Mouse (Mus musculus) ovary, postnatal 14 days (tissue): Measurements from ENCODE around the gene Syn3.

Experiments used
- DNase-seq: peaks from one replicate; pipeline ENCODE4 v3.0.0; 2022; ENCODE audit warnings: low spot score

The Syn3 gene

DNA sequence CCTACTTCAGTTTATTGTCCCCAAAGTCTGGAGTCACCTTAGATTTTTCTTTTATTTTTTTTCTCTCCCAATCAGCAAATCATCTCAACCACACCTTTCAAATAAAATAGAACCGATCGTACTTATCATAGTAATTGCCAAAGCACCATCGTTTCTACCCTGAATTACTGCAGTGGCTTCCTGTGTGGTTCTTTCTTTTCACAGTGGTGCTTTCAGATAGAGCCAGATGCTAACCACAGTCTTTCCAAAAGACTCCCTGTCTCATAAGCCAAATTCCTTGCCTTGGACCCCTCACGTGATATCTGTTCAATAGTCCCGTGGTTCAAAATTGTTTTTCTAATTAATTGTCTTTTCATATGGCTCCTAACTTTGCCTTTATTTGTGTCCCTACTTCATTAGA, 221.4 kb downstream of the Syn3 start:
- DNase-seq: no peak

DNA sequence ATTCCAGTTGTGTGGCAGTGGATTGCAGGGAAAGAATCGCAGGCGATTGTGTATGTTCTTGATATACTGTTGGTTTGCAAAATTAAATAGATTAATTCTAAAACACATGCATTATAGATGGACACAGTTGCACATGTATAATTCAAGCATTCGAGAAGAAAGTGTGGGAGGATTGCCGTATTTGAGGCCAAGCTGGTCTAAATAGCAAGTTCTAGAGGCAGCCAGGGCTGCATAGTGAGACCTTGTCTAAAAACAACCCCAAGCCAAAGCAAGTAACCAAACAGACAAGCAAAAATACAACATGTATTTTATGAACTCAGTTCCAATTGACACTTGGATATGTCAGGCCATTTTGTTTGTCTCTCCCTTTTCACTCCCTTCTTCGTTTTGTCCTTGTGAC, 223.1 kb downstream of the Syn3 start:
- no peak for DNase-seq

DNA sequence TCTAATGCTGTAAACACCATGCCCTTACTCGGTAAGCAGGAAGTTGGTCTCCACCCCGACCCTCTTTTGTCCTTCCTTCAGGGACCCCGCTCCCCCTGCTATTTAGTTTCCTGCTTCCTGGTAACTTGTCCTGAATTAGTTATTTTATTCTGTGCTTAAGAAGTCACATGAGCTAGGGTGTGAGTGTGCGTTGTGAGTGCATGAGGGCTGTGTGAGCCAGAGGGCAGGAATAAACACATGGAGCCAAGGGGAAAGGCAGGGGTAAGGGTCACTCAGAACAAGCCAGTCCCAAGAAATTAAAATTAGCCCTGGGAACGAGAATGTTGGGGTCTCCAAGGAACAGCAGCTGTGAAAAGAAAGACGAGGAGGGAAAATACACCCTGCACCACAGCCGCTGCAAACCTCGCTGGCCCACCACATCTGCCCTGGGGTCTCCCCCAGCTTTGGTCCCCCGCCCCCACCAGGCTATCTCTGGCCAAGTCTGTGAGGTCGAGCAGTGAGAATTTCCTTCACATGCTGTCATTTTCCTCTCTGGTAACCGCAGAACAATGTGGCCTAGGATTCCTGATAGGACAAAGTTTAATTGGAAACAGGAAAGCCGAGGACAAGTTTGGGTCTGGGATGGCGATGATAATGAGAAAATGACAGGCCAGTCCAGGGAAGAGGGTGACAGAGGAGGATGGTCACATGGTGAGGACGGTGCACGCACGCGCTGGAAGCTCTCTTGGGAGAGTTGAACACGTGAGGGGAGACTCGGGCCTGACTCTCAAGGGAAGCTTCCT, 225.1 kb downstream of the Syn3 start:
- DNase-seq: no peak

DNA sequence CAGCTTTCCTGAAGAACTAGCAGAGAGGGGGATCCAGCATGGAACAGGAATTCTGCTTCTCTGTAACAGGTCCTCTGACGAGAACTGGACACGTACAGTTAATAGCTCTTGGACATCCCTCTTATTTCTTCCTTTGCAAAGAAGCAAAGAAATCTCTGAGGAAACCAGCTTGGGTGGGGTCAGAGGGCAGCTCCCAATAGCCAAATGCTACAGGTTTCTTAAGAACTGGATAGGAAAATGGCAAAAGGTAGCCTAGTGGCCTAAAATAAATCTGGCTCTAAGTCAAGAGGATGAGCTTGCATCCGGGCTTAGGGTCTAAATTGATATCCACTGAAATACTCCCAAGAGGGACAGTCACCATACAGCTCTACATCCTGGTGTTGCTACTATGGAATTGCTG, 225.9 kb downstream of the Syn3 start:
- DNase-seq: no peak

DNA sequence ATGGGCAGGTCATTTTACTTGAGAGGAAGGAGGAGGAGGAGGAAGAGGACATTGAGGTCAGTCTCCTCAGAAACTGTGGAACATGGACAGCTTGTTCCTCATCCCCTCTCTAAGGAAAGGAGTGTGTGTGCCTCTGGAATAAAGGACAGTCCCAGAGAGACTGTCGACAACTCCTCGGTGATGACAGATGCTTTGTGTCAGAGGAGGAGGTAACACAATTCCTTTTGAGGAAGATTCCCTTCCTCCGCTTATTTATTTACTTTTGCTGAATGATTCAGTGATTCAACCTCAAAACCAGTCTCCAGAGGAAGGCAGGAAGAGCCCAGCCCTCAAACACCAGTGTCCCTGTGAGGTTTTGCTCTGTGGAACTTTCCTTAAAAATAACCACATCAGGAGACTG, 228.4 kb downstream of the Syn3 start:
- no peak for DNase-seq

DNA sequence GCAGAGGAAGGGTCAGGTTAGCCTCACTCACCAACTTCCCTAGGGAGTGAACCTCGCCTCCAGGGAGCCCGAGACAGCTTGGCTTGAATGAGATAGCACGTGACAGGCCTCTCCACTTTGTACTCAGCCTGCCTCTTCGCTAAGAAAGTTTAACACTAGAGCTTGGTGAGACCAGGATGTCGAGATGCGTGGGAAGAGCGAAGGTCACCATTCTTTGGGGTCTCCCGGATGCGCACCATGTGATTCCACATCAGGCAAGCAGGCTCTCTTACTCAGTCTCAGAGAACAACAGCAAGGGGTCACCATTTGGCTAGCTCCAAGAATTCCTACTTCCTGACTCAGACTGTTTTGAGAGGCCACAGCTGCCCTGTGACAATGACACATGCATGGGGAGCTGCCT, 234.1 kb downstream of the Syn3 start:
- no peak for DNase-seq

DNA sequence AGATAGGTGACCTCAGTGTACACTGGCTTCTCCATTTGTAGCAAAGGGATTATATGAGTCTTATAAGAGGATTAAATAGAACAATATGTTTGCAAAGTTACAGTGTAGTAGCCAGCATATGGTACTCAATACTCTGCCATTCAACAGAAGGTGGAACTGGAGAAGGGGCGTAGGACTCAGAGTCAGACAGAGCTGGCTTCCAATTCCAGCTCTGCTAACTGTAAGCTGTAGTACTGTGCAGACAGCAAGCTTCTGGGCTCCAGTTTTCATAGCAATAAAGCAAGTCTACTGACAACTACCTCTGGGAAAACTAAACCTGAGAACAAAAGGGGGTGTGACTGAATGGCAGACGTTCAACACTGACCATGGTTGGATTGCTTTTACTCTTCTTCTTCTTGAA, 237.0 kb downstream of the Syn3 start:
- no peak for DNase-seq

DNA sequence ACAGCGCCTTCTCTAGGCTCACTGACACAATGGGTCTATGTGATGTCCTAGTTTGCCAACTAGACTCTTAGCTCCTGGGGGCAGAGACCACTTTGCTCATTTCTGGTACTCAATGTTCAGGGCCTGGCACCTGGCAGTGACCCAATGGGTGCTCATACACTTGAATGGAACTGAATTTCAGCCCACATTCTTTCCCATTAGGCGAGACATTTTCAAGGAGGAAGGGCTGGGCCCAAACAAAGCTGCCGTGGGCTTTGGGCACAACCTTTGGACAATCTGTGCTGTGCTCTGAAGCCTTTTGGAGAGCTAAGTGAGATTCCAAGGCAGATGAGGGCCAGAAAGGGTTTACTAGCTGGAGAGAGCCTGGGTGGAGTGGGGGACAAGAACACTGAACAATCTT, 239.7 kb downstream of the Syn3 start:
- no peak for DNase-seq

DNA sequence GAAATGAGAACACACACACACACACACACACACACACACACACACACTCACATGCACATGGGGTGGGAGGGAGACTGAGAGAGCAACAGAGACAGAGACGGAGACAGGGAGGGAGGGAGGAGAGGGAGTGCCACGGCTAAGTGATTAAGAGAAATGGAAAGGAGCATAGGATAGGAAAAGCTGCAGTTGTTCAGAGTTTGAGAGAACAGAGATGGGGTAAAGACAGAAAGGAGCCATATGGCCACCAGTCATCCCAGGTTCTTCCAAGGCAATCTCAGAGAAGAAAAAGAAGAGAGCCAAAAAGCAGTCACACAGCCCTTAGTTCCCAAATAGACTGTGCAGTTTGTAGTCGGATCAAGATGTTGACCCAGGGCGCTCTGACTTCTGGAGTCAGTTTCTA, 240.7 kb downstream of the Syn3 start:
- DNase-seq: no peak

DNA sequence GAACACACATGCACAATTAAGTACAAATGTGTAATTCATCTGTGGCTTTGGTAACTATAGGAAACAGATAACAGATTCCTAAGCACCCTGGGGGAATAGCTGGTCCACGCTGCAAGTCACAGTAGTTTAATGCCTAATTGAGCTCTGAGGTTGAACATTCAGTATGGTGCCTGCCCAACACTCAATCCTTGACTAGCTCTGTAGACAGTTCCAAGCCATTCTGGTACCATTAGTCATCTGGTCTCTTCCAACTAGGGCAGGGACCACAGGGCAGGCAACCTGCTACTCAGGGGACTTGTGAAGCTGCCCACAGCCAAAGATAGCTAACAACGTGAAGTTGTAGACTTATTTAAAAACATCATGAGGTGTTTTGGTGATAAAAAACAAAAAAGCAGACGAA, 241.7 kb downstream of the Syn3 start:
- no peak for DNase-seq

DNA sequence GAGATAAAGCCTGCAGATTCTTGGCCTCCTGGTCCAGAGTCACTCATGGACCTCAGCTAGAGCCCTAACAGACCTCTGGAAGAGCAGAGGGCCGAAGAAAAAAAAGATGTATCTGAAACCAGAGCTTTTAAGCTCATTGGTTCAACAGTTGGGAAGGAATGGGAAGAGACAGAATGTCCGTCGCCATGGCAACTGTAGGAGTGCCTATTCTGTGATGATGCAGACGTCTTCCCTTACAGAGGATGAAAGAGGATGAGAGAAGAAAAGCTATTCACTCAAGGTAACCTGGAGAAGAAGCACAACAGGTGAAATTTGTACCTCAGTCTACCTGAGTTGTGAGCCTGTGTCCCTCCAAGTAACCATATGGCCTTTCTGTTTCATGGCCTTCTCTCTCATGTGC, 242.5 kb downstream of the Syn3 start:
- no peak for DNase-seq

DNA sequence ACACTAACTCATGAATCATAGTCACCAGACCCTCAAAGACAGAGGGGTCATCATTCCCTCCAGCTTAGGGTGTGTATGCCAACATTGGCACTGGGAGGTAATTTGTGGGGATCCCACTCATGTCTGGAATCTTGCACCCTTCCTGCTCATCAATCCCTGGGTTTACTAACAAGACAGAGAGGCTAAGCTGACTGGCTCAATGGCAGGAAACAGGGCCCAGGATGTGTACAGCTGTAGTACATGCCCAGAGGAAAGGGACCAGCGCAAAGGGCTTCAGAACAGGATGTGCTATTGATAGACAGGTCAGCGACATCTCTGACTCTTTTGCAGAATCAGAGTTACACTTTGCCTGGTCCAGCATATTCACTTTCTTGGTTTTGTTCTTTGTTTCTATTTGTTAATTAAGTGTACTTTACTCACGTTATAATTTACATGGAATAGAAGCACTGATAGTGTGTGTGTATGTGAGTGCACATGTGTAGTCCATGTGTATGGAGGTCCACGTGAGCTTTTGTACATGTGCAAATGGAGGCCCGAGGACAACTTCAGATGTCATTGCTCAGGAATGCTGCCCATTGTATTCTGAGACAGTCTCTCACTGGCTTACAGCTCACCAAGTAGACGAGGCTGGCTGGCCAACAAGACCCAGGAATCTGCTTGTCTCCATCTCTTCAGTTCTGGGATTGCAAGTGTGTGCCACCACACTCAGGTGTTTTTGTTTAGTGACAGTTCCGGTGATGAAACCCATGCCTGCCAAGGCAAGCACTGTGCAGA, 248.4 kb downstream of the Syn3 start:
- DNase-seq: no peak

DNA sequence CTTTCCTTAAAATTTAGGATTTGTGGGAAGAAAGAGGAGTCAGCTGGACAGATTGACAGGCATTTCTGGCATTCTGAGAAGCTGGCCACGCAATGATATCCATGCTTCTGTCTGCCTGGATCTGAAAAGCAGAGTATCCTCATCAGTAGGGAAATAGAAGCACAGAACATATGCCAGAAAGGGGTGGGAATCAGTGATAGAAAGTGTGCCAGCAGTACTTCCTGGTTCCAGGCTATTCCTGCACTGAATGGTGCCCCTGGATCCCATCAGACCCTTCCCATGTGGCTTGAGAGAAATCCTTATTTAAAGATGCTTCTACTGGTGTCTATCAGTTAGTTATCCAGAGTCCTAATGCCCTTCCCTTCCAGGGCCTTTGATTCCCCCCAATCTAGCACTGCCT, 249.4 kb downstream of the Syn3 start:
- no peak for DNase-seq

DNA sequence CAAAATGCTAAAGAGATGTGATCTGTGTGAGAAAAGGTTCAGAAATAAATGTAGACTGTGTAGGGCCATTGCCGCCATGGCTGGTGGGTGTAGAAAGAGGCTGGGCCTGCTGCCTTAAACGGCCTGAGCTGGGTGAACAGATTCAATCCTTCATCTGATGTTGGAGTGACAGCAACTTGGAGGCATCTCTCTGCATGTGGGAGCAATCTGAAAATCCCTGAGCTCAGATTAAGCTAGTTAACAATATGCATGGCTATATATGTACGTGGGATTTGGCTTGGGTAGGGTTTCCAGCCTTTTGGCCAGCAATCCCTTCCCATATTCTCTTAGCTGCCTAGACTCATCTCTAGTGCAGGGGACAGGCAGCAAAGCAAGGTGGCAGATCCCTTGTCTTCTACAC, 249.9 kb downstream of the Syn3 start:
- no peak for DNase-seq

DNA sequence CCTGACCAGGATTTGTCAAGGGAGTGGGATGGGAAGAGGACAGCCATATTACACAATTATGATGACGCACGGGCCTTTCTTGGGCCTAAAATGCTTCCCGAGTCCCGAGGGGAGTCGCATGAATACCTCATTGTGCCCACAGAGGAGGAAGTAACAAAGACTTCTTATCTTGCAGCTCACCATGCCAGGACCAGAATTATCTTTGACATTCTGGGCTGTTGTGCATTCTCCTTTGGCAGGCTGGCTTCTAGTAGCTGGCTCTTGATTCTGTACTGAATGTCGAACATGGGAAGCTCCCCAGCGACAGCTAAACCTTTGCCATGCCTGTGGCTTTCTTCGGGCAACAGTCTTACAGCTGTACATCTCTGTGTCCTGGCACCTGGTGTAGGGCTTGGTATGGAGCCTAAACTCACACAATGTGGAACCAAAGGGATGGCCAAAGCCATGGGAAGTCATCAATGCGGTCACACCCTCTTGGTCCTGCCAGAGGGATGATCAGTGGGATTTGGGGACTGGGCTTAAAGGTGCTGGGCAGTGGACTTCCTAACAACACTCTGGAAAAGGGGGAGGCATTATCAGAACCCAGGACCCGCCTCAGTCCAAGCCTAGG, 250.5 kb downstream of the Syn3 start:
- no peak for DNase-seq

DNA sequence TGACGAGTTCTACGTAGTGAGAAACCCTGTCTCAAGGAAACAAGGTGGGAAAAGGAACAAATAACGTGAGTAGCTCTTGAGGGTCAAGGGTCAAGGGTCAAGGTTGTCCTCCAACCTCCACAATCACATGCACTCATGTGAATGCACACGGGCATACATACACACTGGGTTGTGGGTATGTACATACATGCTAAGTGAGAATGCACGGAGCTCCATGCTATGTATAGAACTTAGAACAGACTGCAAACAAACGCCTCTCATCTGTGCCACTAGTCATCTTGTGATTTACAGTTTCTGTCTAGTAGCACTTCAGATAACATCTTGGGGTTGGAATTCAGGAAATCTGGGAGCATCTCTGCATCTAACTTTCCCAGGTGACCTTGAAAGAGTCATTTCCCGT, 253.3 kb downstream of the Syn3 start:
- no peak for DNase-seq

DNA sequence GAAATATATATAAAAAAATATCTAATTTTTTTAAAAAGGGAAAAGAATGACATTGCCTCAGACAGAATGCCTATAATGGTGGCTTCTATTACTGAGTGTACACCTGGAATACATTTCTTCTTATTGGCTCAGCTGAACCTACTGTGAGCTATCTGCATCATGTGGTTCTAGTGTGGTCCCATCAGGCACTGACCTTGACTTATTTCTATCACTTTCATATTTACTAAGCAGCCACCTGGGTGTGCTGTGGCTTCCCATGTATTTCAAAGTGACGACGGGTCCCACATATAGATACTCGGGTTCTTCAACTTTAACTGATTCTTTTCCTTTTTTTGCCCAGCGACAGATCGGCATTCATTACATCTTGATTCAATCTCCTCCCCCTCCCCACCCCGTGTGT, 255.2 kb downstream of the Syn3 start:
- DNase-seq: no peak

DNA sequence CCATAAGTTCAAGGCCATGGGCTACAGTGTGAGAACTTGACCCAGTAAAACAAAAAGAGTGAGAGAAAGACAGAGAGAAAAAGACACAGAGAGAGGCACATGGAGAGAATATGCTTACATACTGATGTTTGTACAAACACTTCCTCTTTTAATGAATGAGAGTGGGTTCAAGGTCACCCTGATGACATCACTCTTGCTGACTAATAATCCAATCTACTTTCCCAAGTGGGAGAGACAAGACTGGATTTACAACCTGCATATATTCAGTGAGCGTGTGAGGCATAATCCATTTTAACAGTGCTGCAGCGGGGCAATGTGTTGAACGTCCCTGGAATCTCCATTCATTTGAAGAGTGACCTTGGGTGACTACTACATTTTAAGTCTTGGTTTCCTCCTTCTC, 256.0 kb downstream of the Syn3 start:
- no peak for DNase-seq

DNA sequence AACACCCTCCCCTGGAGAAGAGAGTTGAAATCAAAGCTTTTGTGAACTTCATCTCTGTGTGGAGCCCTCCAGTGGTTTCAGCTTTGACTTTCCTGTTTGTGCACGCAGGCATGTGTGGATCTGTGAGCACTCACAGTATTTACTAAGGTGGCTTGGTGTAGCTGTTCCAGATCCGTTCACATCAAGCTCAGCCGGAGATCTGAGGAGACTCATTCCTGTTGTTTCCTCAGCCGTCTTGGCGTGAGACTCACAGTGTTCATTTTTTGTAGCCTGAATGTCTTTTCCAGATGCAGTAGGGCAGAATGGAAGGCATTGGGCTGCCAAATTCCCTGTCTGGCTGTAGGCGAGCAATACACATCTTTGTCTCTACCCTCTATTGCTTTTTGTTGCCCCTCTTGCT, 268.7 kb downstream of the Syn3 start:
- DNase-seq: no peak

DNA sequence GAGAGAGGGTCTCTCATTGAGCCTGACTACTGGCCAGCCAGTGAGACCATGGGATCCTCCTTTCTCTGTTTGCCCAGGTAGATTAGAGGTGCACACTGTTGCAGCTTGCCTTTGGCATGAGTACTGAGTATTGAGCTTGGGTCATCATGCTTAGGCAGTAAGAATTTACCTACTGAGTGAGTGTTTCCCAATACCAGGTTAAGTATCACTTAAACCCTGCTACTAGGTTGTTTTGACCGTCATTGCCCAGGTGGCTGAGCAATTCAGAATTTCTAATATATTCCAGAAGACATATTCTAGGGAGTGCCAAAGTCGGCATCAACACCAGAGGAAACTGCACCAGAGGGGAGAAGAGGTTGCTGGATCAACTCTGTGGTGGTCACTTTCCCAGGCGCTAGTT, 273.2 kb downstream of the Syn3 start:
- DNase-seq: no peak

DNA sequence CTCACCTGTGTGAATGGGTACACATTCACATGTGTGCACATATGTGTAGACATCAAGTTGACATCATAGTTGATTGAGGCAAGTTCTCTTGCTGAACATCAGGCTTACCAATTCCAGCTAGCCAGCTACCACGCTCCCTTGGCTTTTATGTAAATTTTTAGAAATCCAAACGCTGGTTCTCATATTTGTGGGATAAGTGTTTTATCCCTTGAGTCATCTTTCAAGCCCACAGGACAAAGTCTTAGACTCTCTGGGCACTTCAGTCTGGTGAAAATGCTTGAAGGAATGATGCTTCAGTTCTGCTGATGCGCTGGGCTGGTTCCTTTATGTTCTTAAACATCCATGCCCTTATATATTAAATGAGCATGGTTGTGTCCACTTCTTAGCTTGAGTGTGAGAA, 279.7 kb downstream of the Syn3 start:
- no peak for DNase-seq

DNA sequence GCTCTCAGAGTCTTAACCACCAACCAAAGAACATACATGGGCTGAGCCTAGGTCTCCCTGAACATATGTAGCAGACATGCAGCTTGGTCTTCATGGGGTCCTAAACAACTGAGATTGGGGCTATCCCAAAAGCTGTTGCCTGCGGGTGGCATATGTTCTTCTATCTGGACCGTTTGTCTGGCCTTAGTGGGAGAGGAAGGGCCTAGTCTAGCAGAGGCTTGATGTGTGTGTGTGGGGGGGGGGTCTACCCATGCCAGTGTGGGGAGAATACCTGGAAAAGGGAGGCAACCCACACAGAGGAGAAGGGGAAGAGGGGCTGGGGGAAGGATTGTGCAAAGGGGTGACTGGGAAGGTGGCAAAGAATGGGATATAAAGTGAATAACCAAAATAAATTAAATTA, 281.9 kb downstream of the Syn3 start:
- DNase-seq: no peak

DNA sequence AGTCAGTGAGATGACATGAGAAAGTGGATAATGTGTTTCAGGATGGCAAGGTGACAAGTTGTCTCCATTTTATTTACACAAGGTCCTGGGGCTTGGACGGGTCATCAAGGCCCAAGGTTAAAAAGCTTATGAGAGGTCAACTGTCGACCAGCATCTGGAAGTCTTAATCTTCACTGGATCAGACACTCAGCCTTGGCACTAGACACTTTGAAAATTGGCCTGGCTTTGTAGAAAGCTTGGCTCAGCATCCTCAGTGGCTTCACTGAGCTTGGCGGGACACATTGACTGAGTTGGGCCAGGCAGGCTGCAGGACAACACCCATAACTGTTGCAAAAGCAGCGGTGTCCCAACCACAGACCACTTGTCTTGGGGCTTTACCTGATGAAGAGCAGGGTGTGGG, 286.6 kb downstream of the Syn3 start:
- peak; percentile 3 for DNase-seq
